Mouse (Mus musculus) midbrain, embryonic 15.5 days (tissue): ENCODE measurements around the gene Zbtb25. TPM values are rescaled to one million over a fixed set of nuclear protein-coding genes. Genes with fewer than 3 reads are reported as not detected.

Experiments used
- ATAC-seq: fragments of 200-750 bp; cut with Nextera tagmentation; replicated peaks from 2 replicates; pipeline ENCODE4 v1.8.0; 2017; ENCODE audit warnings: moderate TSS enrichment
- H3K27ac ChIP-seq: fragments of 300-500 bp; sonication (generic); 2 replicates; pipeline ENCODE4 v1.5.1; 2015; ENCODE audit warnings: mild to moderate bottlenecking, inconsistent platforms
- H3K27me3 ChIP-seq: fragments of 300-500 bp; sonication (generic); replicated peaks from 2 replicates; pipeline ENCODE4 v1.6.1; 2015; ENCODE audit warnings: inconsistent platforms
- H3K36me3 ChIP-seq: fragments of 300-500 bp; sonication (generic); replicated peaks from 2 replicates; pipeline ENCODE4 v1.6.1; 2015; ENCODE audit warnings: inconsistent platforms
- H3K4me1 ChIP-seq: fragments of 300-500 bp; sonication (generic); 2 replicates; pipeline ENCODE4 v1.6.1; 2015; ENCODE audit warnings: inconsistent platforms
- H3K4me2 ChIP-seq: fragments of 300-500 bp; sonication (generic); 2 replicates; pipeline ENCODE4 v1.6.1; 2015; ENCODE audit warnings: inconsistent platforms, mild to moderate bottlenecking, moderate library complexity
- H3K4me3 ChIP-seq: fragments of 300-500 bp; sonication (generic); 2 replicates; pipeline ENCODE4 v1.5.1; 2015; ENCODE audit warnings: mild to moderate bottlenecking, inconsistent platforms
- H3K9ac ChIP-seq: fragments of 300-500 bp; sonication (generic); 2 replicates; pipeline ENCODE4 v1.6.1; 2015; ENCODE audit warnings: mild to moderate bottlenecking, inconsistent platforms
- H3K9me3 ChIP-seq: fragments of 300-500 bp; sonication (generic); 2 replicates; pipeline ENCODE4 v1.6.1; 2016; ENCODE audit warnings: inconsistent platforms
- WGBS: fragments of 180-500 bp; shearing (Covaris S2); methylation state at CpG from one replicate; pipeline ENCODE4 v1.1.7; 2015; ENCODE audit warnings: mixed read lengths; 5-methylcytosine and 5-hydroxymethylcytosine counted together
- polyA plus RNA-seq: library from polyadenylated mRNA; unstranded; fragments of >200 nt; fragmentation: Nextera tagmentation; extraction: Ambion mirVana; gene quantifications from 2 replicates; pipeline ENCODE4 v1.2.1, GENCODE M21; 2015

Zbtb25 gene
- polyA plus RNA-seq: 14.6 and 15.1 TPM in 2 replicates

- peak; percentile 92 for ATAC-seq
- Histone ChIP-seq H3K4me3 (peak within 1 kb of the TSS; percentile 64), H3K9ac (peak within 1 kb of the TSS; percentile 97), H3K4me1 (peaks cover 37% of the 10 kb centered on the region), H3K4me2 (peak within 1 kb of the TSS; percentile 95), H3K9me3 (no peaks in the 10 kb centered on the region), H3K27ac (peak within 1 kb of the TSS; percentile 96), H3K36me3 (no peaks in the 10 kb centered on the region), H3K27me3 (no peaks in the 10 kb centered on the region)
- 1% methylated on average over 95 of the region's 96 CpGs for WGBS
These were observed at the start of gene Zbtb25 for GRCm38 (mm10) chr12:76369206-76369977. TSS of gene Zbtb25 (minus strand) at chr12:76369602.

DNA sequence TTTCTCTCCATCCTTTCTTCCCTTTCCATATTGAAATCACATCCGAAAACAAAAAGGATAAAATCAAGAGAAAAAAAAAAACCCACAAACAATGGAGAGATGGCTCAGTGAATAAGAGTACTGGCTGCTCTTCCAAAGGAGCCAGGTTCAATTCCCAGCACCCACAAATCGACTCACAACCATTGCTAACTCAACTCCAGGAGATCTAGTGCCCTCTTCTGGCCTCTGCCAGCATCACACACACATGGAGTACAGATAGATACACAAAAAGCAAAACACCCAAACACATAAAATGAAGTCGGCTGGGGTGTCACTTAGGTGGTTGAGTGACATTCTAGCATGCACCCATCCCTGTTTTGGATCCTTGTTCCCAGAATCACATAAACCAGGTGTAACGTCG lies 48.9 kb upstream of the Zbtb25 start:
- Histone ChIP-seq H3K9me3 (no peaks in the 10 kb centered on the region), H3K4me3 (no peak overlapping the region), H3K9ac (no peak overlapping the region), H3K4me2 (no peak overlapping the region), H3K27ac (no peak overlapping the region), H3K4me1 (peaks cover 6% of the 10 kb centered on the region), H3K27me3 (peaks cover 21% of the 10 kb centered on the region), H3K36me3 (no peaks in the 10 kb centered on the region)
- no peak for ATAC-seq
- WGBS: 93% methylated on average over 5 of the region's 5 CpGs

GRCm38 (mm10) chr12:76417433-76417854 lies 48.0 kb upstream of the Zbtb25 start, which contains the start of gene Ppp1r36:
TSS of gene Ppp1r36 (plus strand) at chr12:76417538.
- no peaks in the 10 kb centered on the region for H3K9me3 ChIP-seq
- peak within 1 kb of the TSS; percentile 36 for H3K4me3 ChIP-seq
- 0 out of 2 replicates have a peak within 1 kb of the TSS, but pooled peaks have one; percentile 15 for H3K9ac ChIP-seq
- WGBS: under 1% methylated on average over 36 of the region's 37 CpGs
- H3K4me1 ChIP-seq: peaks cover 6% of the 10 kb centered on the region
- H3K4me2 ChIP-seq: peak within 1 kb of the TSS; percentile 75
- H3K27me3 ChIP-seq: peaks cover 21% of the 10 kb centered on the region
- no peak for ATAC-seq
- H3K36me3 ChIP-seq: no peaks in the 10 kb centered on the region
- H3K27ac ChIP-seq: no peak within 1 kb of the TSS

DNA sequence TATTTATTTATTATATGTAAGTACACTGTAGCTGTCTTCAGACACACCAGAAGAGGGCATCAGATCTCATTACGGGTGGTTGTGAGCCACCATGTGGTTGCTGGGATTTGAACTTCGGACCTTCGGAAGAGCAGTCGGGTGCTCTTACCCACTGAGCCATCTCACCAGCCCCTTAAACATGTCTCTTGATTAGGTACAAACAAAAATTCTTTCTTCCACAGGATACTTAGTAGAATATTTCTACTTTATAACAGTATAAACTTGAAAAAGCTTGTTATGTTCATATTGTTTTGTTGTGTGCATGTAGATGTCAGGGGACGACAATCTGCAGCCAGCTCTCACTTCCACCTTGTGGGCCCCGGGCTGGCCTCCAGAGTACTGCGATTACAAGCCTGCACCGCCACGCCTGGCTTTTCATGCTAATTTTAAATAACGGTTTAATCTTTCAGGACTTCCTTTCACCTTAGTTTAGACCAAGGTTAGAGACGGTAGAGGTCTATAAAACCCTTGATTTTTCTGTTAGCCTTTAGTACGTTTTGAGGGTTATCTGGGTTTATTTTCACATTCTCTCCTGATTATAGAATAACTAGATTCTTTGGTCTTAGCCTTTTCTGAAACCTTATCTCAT lies 46.1 kb upstream of the Zbtb25 start:
- H3K36me3 ChIP-seq: no peaks in the 10 kb centered on the region
- no peak overlapping the region for H3K27ac ChIP-seq
- peaks cover 6% of the 10 kb centered on the region for H3K4me1 ChIP-seq
- no peak overlapping the region for H3K9ac ChIP-seq
- H3K4me2 ChIP-seq: no peak overlapping the region
- H3K4me3 ChIP-seq: no peak overlapping the region
- H3K27me3 ChIP-seq: peaks cover 21% of the 10 kb centered on the region
- no peak for ATAC-seq
- H3K9me3 ChIP-seq: no peaks in the 10 kb centered on the region
- 86% methylated on average over 12 of the region's 12 CpGs for WGBS

DNA sequence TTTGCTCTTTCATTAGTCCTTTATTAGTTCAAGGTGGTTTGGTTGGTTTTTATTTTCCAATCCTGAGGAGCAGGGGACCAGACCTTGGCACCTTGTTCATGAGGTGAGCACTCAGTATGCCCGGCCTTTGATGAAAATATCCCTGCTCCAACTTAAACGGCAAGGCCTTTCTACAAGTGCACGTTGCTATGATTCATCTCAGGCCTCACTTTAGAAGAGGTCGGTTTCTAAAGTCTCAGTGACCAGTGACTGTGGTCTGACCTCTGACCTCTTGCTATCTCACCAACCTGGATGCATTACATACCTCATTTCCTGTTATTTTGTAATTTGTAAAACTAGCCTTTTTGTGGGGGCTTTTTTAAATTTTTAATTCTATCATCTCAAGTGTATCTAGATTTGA lies 39.8 kb upstream of the Zbtb25 start:
- Histone ChIP-seq H3K27ac (no peak overlapping the region), H3K27me3 (peaks cover 35% of the 10 kb centered on the region), H3K4me2 (no peak overlapping the region), H3K36me3 (no peaks in the 10 kb centered on the region), H3K4me3 (no peak overlapping the region), H3K4me1 (peaks cover 21% of the 10 kb centered on the region), H3K9me3 (no peaks in the 10 kb centered on the region), H3K9ac (no peak overlapping the region)
- WGBS: 72% methylated on average over 4 of the region's 4 CpGs
- no peak for ATAC-seq

DNA sequence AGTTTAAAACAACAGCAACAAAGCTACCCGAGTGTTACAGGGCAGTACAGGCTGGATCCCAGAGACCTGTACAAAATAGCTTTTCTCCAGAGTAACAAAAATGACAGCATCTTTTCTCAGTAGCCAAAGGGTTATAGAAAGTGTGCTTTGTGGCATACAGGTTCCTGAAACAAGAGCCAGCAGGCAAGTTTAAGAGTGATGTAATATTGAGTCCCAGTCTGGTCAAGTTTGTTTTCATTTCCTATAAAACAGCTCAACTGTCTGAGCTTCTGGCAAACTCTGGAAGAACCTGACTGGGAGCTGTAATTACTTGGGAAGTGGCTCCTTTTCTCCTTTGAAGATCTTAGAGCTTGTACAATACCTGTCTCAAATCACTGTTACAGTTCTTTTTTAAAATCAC lies 37.8 kb upstream of the Zbtb25 start:
- no peak overlapping the region for H3K4me2 ChIP-seq
- H3K4me1 ChIP-seq: peaks cover 28% of the 10 kb centered on the region
- H3K36me3 ChIP-seq: no peaks in the 10 kb centered on the region
- no peaks in the 10 kb centered on the region for H3K9me3 ChIP-seq
- peaks cover 44% of the 10 kb centered on the region for H3K27me3 ChIP-seq
- no peak overlapping the region for H3K4me3 ChIP-seq
- no peak overlapping the region for H3K9ac ChIP-seq
- H3K27ac ChIP-seq: no peak overlapping the region
- no peak for ATAC-seq
- WGBS: 52% methylated on average over 1 of the region's 1 CpGs

- Histone ChIP-seq H3K36me3 (no peaks in the 10 kb centered on the region), H3K4me3 (no peak overlapping the region), H3K4me2 (peak overlapping the region; percentile 91), H3K27me3 (peaks cover 46% of the 10 kb centered on the region), H3K4me1 (peaks cover 28% of the 10 kb centered on the region), H3K9ac (no peak overlapping the region), H3K27ac (no peak overlapping the region), H3K9me3 (no peaks in the 10 kb centered on the region)
- ATAC-seq: no peak
- WGBS: 2% methylated on average over 23 of the region's 23 CpGs
These were observed 36.6 kb upstream of the Zbtb25 start for GRCm38 (mm10) chr12:76405971-76406370.

GRCm38 (mm10) chr12:76405183-76405970 lies 36.0 kb upstream of the Zbtb25 start:
- H3K4me3 ChIP-seq: peak overlapping the region; percentile 70
- H3K4me2 ChIP-seq: peak overlapping the region; percentile 91
- no peaks in the 10 kb centered on the region for H3K9me3 ChIP-seq
- ATAC-seq: no peak
- no peak overlapping the region for H3K9ac ChIP-seq
- H3K4me1 ChIP-seq: peaks cover 28% of the 10 kb centered on the region
- no peaks in the 10 kb centered on the region for H3K36me3 ChIP-seq
- 4% methylated on average over 64 of the region's 64 CpGs for WGBS
- H3K27ac ChIP-seq: no peak overlapping the region
- peaks cover 46% of the 10 kb centered on the region for H3K27me3 ChIP-seq

DNA sequence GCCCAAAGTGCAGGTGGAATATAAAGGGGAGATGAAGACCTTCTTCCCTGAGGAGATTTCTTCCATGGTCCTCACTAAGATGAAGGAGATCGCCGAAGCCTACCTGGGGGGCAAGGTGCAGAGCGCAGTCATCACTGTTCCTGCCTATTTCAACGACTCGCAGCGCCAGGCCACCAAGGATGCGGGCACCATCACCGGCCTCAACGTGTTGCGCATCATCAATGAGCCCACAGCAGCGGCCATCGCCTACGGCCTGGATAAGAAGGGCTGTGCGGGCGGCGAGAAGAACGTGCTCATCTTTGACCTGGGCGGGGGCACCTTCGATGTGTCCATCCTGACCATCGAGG lies 35.4 kb upstream of the Zbtb25 start:
- H3K27me3 ChIP-seq: peaks cover 46% of the 10 kb centered on the region

DNA sequence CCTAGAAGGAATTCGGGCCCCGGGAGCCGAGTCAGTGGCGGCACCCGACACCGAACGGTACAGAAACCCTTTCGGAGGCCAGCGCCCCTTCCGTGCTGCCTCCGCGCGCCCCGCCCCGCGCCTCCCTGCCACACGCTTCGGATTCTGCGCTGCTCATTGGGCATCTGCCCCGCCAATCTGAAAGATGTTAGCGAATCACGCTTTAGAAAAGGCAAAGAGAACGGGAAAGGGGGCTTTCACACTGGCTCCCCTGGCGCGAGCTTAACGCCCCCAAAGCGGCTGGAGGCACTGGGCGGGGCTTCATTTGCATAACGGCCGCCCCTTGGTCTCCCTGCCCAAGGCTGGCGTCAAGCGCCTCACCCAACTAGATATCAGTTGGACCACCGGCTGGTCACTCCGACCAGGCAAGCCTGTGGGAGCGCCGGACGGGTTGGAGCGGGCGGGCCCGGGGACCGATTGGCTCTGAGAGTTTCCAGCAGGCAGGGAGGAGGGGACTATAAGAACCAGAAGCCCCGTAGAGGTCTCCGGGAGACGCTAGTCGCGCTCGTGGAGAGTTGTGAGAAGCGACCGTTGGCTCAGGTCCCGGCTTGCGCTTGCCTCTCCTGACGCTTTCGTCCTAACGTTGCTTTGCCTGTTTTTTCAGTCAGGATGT lies 34.6 kb upstream of the Zbtb25 start, which contains the start of gene Hspa2:
Hspa2 (plus strand) TSS at position 291 of the 652 bp plus-strand sequence.
- Histone ChIP-seq H3K4me3 (peak within 1 kb of the TSS; percentile 70), H3K4me1 (peaks cover 28% of the 10 kb centered on the region), H3K27ac (peak within 1 kb of the TSS; percentile 82), H3K36me3 (no peaks in the 10 kb centered on the region), H3K4me2 (peak within 1 kb of the TSS; percentile 91), H3K9ac (peak within 1 kb of the TSS; percentile 59), H3K9me3 (no peaks in the 10 kb centered on the region), H3K27me3 (peaks cover 46% of the 10 kb centered on the region)
- ATAC-seq: peak; percentile 98
- under 1% methylated on average over 54 of the region's 54 CpGs for WGBS

More for the DNA sequence above, 35.4 kb upstream of the Zbtb25 start:
- H3K4me3 ChIP-seq: peak overlapping the region; percentile 70
- no peak for ATAC-seq
- peak overlapping the region; percentile 91 for H3K4me2 ChIP-seq
- H3K9me3 ChIP-seq: no peaks in the 10 kb centered on the region
- H3K36me3 ChIP-seq: no peaks in the 10 kb centered on the region
- peaks cover 28% of the 10 kb centered on the region for H3K4me1 ChIP-seq
- H3K27ac ChIP-seq: no peak overlapping the region
- WGBS: 12% methylated on average over 20 of the region's 20 CpGs
- no peak overlapping the region for H3K9ac ChIP-seq

GRCm38 (mm10) chr12:76402991-76403885 lies 33.8 kb upstream of the Zbtb25 start:
- Histone ChIP-seq H3K27ac (peak overlapping the region; percentile 82), H3K9ac (peak overlapping the region; percentile 59), H3K36me3 (no peaks in the 10 kb centered on the region), H3K27me3 (peaks cover 46% of the 10 kb centered on the region), H3K9me3 (no peaks in the 10 kb centered on the region), H3K4me3 (peak overlapping the region; percentile 70), H3K4me2 (peak overlapping the region; percentile 91), H3K4me1 (peaks cover 28% of the 10 kb centered on the region)
- WGBS: under 1% methylated on average over 49 of the region's 54 CpGs
- peak; percentile 90 for ATAC-seq
